Mouse (Mus musculus) monocyte, adult 59 days (primary cell): ENCODE data around the gene Kif19a. TPM values are rescaled to one million over a fixed set of nuclear protein-coding genes. Genes with fewer than 3 reads are reported as not detected.

Source experiments
- total RNA-seq, 2 experiments: library from RNA; stranded (reverse); gene quantifications; one replicate each; pipeline ENCODE4 v1.2.4; 2023

The Kif19a gene
- 1 to 10 TPM; 4.4 to 5.6 TPM for total RNA-seq

DNA sequence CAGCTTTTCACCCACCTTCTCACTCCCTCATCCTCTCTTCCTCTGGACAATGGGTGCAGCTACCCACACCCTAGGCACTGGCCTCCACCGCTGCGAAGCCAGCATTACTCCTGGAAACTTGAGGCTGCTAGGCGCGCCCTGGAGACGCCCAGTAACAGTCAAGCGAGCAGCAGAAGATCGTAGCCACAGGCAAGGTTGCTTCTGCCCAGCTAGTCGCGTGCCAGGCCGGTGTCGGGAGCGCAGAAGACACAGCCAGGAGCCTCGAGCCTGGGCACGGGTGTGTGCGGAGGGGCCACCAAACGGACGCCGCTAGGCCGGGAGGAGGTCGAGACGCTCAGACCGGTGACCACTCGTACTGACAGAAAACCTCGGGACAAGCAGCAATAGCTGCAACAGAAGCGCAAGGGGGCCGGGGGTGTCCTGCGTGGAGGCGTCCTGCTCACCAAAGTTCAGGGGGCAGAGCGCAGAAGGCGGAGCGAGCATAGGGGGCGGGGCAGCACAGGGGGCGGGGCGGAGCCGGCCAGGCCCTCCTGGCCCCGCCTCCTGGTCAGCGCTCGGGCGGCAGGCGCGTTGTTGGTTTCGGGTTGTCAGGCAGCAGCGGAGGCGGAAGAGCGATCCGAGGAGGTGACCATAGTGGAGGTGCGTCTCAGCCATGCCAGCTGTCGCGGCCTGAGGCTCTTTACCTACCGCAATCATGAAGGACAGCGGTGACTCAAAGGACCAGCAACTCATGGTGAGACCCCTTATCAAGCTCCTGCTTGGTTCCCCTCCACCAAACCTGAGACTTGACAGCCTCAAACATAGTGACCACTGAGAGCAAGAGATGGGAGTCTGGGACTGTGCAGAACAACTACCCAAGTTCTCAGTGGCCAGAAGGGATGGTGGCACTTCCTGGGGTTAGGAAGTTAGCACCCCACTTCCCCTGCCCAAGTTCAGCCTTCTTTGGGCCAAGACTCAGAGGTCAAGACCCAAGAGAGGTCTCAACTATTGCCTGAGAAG lies at the start of gene Kif19a:
Gene Kif19a, plus strand, starts transcription at position 569 of the 999 bp plus-strand sequence.

GRCm38 (mm10) chr11:114726965-114727825 lies 38.0 kb upstream of the Kif19a start, which contains the start of gene Dnaic2:
Gene Dnaic2, plus strand, starts transcription at chr11:114727408.

GRCm38 (mm10) chr11:114795848-114796322 lies 30.7 kb downstream of the Kif19a start, which contains the start of gene Btbd17:
Gene Btbd17, minus strand, starts transcription at chr11:114795945.

DNA sequence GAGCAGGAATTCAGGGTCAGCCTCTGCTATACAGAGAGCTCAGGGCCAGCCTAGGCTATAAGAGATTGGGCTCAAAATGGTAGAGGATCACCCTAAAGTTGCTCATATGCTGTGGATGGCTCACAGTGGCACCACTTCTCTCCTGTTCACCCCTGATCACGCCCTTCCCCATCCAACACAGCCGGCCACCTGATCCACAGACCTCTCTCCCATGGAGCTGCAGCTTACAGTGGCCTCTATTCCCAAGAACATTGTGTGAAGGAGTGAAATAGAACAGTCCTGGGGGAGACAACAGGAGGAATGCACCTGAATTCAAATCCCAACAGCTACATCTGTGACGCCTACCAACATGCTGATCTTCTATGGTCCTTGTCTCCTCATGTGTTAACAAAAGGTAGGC lies 33.4 kb downstream of the Kif19a start, which contains the start of gene Gpr142:
Gene Gpr142, plus strand, starts transcription at position 301 of the 400 bp plus-strand sequence.

Other genes starting within 250 kb of the Kif19a start
- 1,000 to 10,000 TPM; 1,255 to 1,587 TPM for gene Rpl38, start 96.9 kb upstream of the Kif19a start, total RNA-seq
- gene Ttyh2, start 90.0 kb upstream of the Kif19a start, total RNA-seq = 10 to 100 TPM; 10.0 to 15.2 TPM
- not detected for gene Dnaic2, start 38.0 kb upstream of the Kif19a start, total RNA-seq
- not detected for gene Btbd17, start 30.6 kb downstream of the Kif19a start, total RNA-seq
- gene Gpr142, start 33.5 kb downstream of the Kif19a start, total RNA-seq = not detected
- gene Gprc5c, start 85.8 kb downstream of the Kif19a start, total RNA-seq = 10 to 100 TPM; 22.6 to 32.7 TPM
- 100 to 1,000 TPM; 240 to 258 TPM for gene Cd300a, start 124.7 kb downstream of the Kif19a start, total RNA-seq
- gene Cd300lb, start 169.0 kb downstream of the Kif19a start, total RNA-seq = 100 to 1,000 TPM in 1 of 2 experiments, 10 to 100 TPM in 1; 96.4 to 113 TPM
- gene Cd300c, start 203.8 kb downstream of the Kif19a start, total RNA-seq = 1 to 10 TPM; 2.6 to 3.0 TPM
- gene Cd300ld, start 224.5 kb downstream of the Kif19a start, total RNA-seq = 10 to 100 TPM; 70.1 to 76.9 TPM
- gene Cd300c2, start 236.5 kb downstream of the Kif19a start, total RNA-seq = 100 to 1,000 TPM; 272 to 297 TPM